Mouse (Mus musculus): ENCODE results near the gene Pbld1. TPM values are rescaled to one million over a fixed set of nuclear protein-coding genes. Genes with fewer than 3 reads are reported as not detected.

Pbld1 gene
- polyA plus RNA-seq, 1 experiment = 4.7 TPM

- no peak for TF ChIP-seq CTCF (IDR thresholded peaks at IDR 0.05; ENCODE audit: extremely low read depth, insufficient read length, insufficient replicate concordance, low read depth, low read length)
- TF ChIP-seq POLR2A (IDR thresholded peaks at IDR 0.05; ENCODE audit: low read depth, low read length) = no peak
- Histone ChIP-seq H3K4me3 (ENCODE audit: low read depth, low read length) (no peak overlapping the region), H3K27ac (ENCODE audit: insufficient read depth, low read depth, low read length) (no peak overlapping the region), H3K27me3 (ENCODE audit: control insufficient read depth, insufficient read depth, low read length) (no peaks in the 10 kb centered on the region), H3K4me1 (ENCODE audit: control insufficient read depth, insufficient read depth, insufficient read length, low read length) (peaks cover under 1% of the 10 kb centered on the region; the same call in 1 of the 2 replicates), H3K36me3 (ENCODE audit: control insufficient read depth, insufficient read depth, low read length) (no peaks in the 10 kb centered on the region)
- WGBS = 84% methylated on average over 8 of the region's 8 CpGs
Measured at GRCm38 (mm10) chr10:63026156-63026794, 33.7 kb upstream of the Pbld1 start.

GRCm38 (mm10) chr10:63026795-63027160 lies 33.2 kb upstream of the Pbld1 start:
- Histone ChIP-seq H3K36me3 (ENCODE audit: control insufficient read depth, insufficient read depth, low read length) (no peaks in the 10 kb centered on the region), H3K4me3 (ENCODE audit: low read depth, low read length) (no peak overlapping the region), H3K4me1 (ENCODE audit: control insufficient read depth, insufficient read depth, insufficient read length, low read length) (no peaks in the 10 kb centered on the region; the same call in 1 of the 2 replicates), H3K27me3 (ENCODE audit: control insufficient read depth, insufficient read depth, low read length) (no peaks in the 10 kb centered on the region), H3K27ac (ENCODE audit: insufficient read depth, low read depth, low read length) (no peak overlapping the region)
- 90% methylated on average over 6 of the region's 6 CpGs for WGBS
- TF ChIP-seq CTCF (IDR thresholded peaks at IDR 0.05; ENCODE audit: extremely low read depth, insufficient read length, insufficient replicate concordance, low read depth, low read length) = no peak
- TF ChIP-seq POLR2A (IDR thresholded peaks at IDR 0.05; ENCODE audit: low read depth, low read length) = no peak

- H3K36me3 ChIP-seq (ENCODE audit: control insufficient read depth, insufficient read depth, low read length) = no peaks in the 10 kb centered on the region
- no peaks in the 10 kb centered on the region; the same call in 1 of the 2 replicates for H3K4me1 ChIP-seq (ENCODE audit: control insufficient read depth, insufficient read depth, insufficient read length, low read length)
- no peak overlapping the region for H3K27ac ChIP-seq (ENCODE audit: insufficient read depth, low read depth, low read length)
- TF ChIP-seq CTCF (IDR thresholded peaks at IDR 0.05; ENCODE audit: extremely low read depth, insufficient read length, insufficient replicate concordance, low read depth, low read length) (no peak), POLR2A (IDR thresholded peaks at IDR 0.05; ENCODE audit: low read depth, low read length) (no peak)
- no peaks in the 10 kb centered on the region for H3K27me3 ChIP-seq (ENCODE audit: control insufficient read depth, insufficient read depth, low read length)
- 92% methylated on average over 10 of the region's 10 CpGs for WGBS
- no peak overlapping the region for H3K4me3 ChIP-seq (ENCODE audit: low read depth, low read length)
Measured at GRCm38 (mm10) chr10:63027376-63028161, 32.4 kb upstream of the Pbld1 start.

GRCm38 (mm10) chr10:63028396-63028795 lies 31.6 kb upstream of the Pbld1 start:
- H3K4me3 ChIP-seq (ENCODE audit: low read depth, low read length) = no peak overlapping the region
- WGBS = 92% methylated on average over 4 of the region's 4 CpGs
- H3K36me3 ChIP-seq (ENCODE audit: control insufficient read depth, insufficient read depth, low read length) = no peaks in the 10 kb centered on the region
- H3K27me3 ChIP-seq (ENCODE audit: control insufficient read depth, insufficient read depth, low read length) = no peaks in the 10 kb centered on the region
- H3K27ac ChIP-seq (ENCODE audit: insufficient read depth, low read depth, low read length) = no peak overlapping the region
- H3K4me1 ChIP-seq (ENCODE audit: control insufficient read depth, insufficient read depth, insufficient read length, low read length) = no peaks in the 10 kb centered on the region; the same call in 1 of the 2 replicates
- TF ChIP-seq POLR2A (IDR thresholded peaks at IDR 0.05; ENCODE audit: low read depth, low read length) (no peak), CTCF (IDR thresholded peaks at IDR 0.05; ENCODE audit: extremely low read depth, insufficient read length, insufficient replicate concordance, low read depth, low read length) (no peak)

GRCm38 (mm10) chr10:63032267-63032666 lies 27.7 kb upstream of the Pbld1 start:
- Histone ChIP-seq H3K4me1 (ENCODE audit: control insufficient read depth, insufficient read depth, insufficient read length, low read length) (no peaks in the 10 kb centered on the region), H3K4me3 (ENCODE audit: low read depth, low read length) (no peak overlapping the region), H3K27ac (ENCODE audit: insufficient read depth, low read depth, low read length) (no peak overlapping the region), H3K27me3 (ENCODE audit: control insufficient read depth, insufficient read depth, low read length) (no peaks in the 10 kb centered on the region), H3K36me3 (ENCODE audit: control insufficient read depth, insufficient read depth, low read length) (no peaks in the 10 kb centered on the region)
- TF ChIP-seq POLR2A (IDR thresholded peaks at IDR 0.05; ENCODE audit: low read depth, low read length) = no peak
- TF ChIP-seq CTCF (IDR thresholded peaks at IDR 0.05; ENCODE audit: extremely low read depth, insufficient read length, insufficient replicate concordance, low read depth, low read length) = no peak
- WGBS = 73% methylated on average over 3 of the region's 3 CpGs

- Histone ChIP-seq H3K4me3 (ENCODE audit: low read depth, low read length) (no peak overlapping the region), H3K27me3 (ENCODE audit: control insufficient read depth, insufficient read depth, low read length) (no peaks in the 10 kb centered on the region)
- WGBS = 82% methylated on average over 3 of the region's 3 CpGs
Measured at GRCm38 (mm10) chr10:63032956-63033355, 27.0 kb upstream of the Pbld1 start.

More at GRCm38 (mm10) chr10:63032956-63033355, 27.0 kb upstream of the Pbld1 start:
- Histone ChIP-seq H3K36me3 (ENCODE audit: control insufficient read depth, insufficient read depth, low read length) (no peaks in the 10 kb centered on the region), H3K27ac (ENCODE audit: insufficient read depth, low read depth, low read length) (no peak overlapping the region), H3K4me1 (ENCODE audit: control insufficient read depth, insufficient read depth, insufficient read length, low read length) (no peaks in the 10 kb centered on the region; the same call in 1 of the 2 replicates)
- no peak for TF ChIP-seq POLR2A (IDR thresholded peaks at IDR 0.05; ENCODE audit: low read depth, low read length)
- TF ChIP-seq CTCF (IDR thresholded peaks at IDR 0.05; ENCODE audit: extremely low read depth, insufficient read length, insufficient replicate concordance, low read depth, low read length) = no peak
